Mouse (Mus musculus) cerebellum, postnatal 25 days (tissue): ENCODE measurements around the gene Hnrnpm.
"Not testable (repeated sequence)": the region's sequence is repeated elsewhere in the genome, so short reads cannot be mapped to it uniquely, and the experiment has no call there.

ENCODE experiments used
- DNase-seq, 2 experiments: peaks; one replicate each; pipeline ENCODE4 v3.0.0; 2021; ENCODE audit warnings: mixed read lengths in 2 of 2

Gene Hnrnpm

GRCm38 (mm10) chr17:33686760-33687159, at the start of gene Hnrnpm:
Gene Hnrnpm (minus strand): TSS chr17:33686860.
- DNase-seq: no peak

GRCm38 (mm10) chr17:33733526-33733925, 46.9 kb upstream of the Hnrnpm start:
- DNase-seq: not testable (repeated sequence)

- DNase-seq: not testable (repeated sequence)
Measured at GRCm38 (mm10) chr17:33732556-33733083, 46.0 kb upstream of the Hnrnpm start.

- no peak for DNase-seq
Measured at GRCm38 (mm10) chr17:33729215-33729614, 42.6 kb upstream of the Hnrnpm start.

- DNase-seq: no peak
Measured at GRCm38 (mm10) chr17:33728396-33728795, 41.7 kb upstream of the Hnrnpm start.

GRCm38 (mm10) chr17:33719736-33720378, 33.2 kb upstream of the Hnrnpm start:
- no peak for DNase-seq

GRCm38 (mm10) chr17:33718944-33719725, 32.5 kb upstream of the Hnrnpm start:
- DNase-seq: no peak

- peak; percentile 95 to 98 for DNase-seq
Measured at GRCm38 (mm10) chr17:33718384-33718881, 31.8 kb upstream of the Hnrnpm start, which contains the start of gene March2. Gene March2 (minus strand): TSS chr17:33718670.

- no peak for DNase-seq
Measured at GRCm38 (mm10) chr17:33717982-33718381, 31.3 kb upstream of the Hnrnpm start.

GRCm38 (mm10) chr17:33717246-33717645, 30.6 kb upstream of the Hnrnpm start:
- DNase-seq: no peak

- DNase-seq: no peak
Measured at GRCm38 (mm10) chr17:33714779-33715178, 28.1 kb upstream of the Hnrnpm start.

- DNase-seq: no peak
Measured at GRCm38 (mm10) chr17:33713271-33713670, 26.6 kb upstream of the Hnrnpm start.

GRCm38 (mm10) chr17:33709834-33710233, 23.2 kb upstream of the Hnrnpm start:
- DNase-seq: no peak

- DNase-seq: no peak
Measured at GRCm38 (mm10) chr17:33703091-33703490, 16.4 kb upstream of the Hnrnpm start.

- DNase-seq: no peak
Measured at GRCm38 (mm10) chr17:33702178-33702577, 15.5 kb upstream of the Hnrnpm start.

GRCm38 (mm10) chr17:33695471-33695870, 8.8 kb upstream of the Hnrnpm start:
- DNase-seq: no peak

GRCm38 (mm10) chr17:33685249-33685653, 1.4 kb downstream of the Hnrnpm start:
- peak; percentile 97 to 99 for DNase-seq

- peak in 1 of 2 experiments; percentile 76 for DNase-seq
Measured at GRCm38 (mm10) chr17:33684671-33685231, 1.9 kb downstream of the Hnrnpm start.

- DNase-seq: no peak
Measured at GRCm38 (mm10) chr17:33681767-33682166, 4.9 kb downstream of the Hnrnpm start.

GRCm38 (mm10) chr17:33678771-33679170, 7.9 kb downstream of the Hnrnpm start:
- DNase-seq: no peak

GRCm38 (mm10) chr17:33676086-33676485, 10.6 kb downstream of the Hnrnpm start:
- no peak for DNase-seq

- peak in 1 of 2 experiments; percentile 24 for DNase-seq
Measured at GRCm38 (mm10) chr17:33675452-33675851, 11.2 kb downstream of the Hnrnpm start.

GRCm38 (mm10) chr17:33673837-33674236, 12.8 kb downstream of the Hnrnpm start:
- DNase-seq: no peak
